Mouse (Mus musculus) lung, postnatal 25 days (tissue): ENCODE results near the gene Arhgap21.

Experiments used
- DNase-seq: peaks from one replicate; pipeline ENCODE4 v3.0.0; 2022; ENCODE audit warnings: low spot score

Gene Arhgap21

GRCm38 (mm10) chr2:20894100-20894690, 74.5 kb downstream of the Arhgap21 start:
- peak; percentile 26 for DNase-seq

GRCm38 (mm10) chr2:20888751-20889150, 79.9 kb downstream of the Arhgap21 start:
- no peak for DNase-seq

GRCm38 (mm10) chr2:20883288-20883687, 85.4 kb downstream of the Arhgap21 start:
- DNase-seq: no peak

GRCm38 (mm10) chr2:20879877-20880605, 88.6 kb downstream of the Arhgap21 start:
- no peak for DNase-seq

- no peak for DNase-seq
Observed at GRCm38 (mm10) chr2:20874621-20875020, 94.1 kb downstream of the Arhgap21 start.

- no peak for DNase-seq
Observed at GRCm38 (mm10) chr2:20869212-20869965, 99.3 kb downstream of the Arhgap21 start.

- DNase-seq: no peak
Observed at GRCm38 (mm10) chr2:20868052-20868451, 100.6 kb downstream of the Arhgap21 start.

GRCm38 (mm10) chr2:20865795-20866194, 102.9 kb downstream of the Arhgap21 start:
- no peak for DNase-seq

GRCm38 (mm10) chr2:20864569-20864968, 104.1 kb downstream of the Arhgap21 start:
- no peak for DNase-seq

- no peak for DNase-seq
Observed at GRCm38 (mm10) chr2:20860756-20861155, 107.9 kb downstream of the Arhgap21 start.

- no peak for DNase-seq
Observed at GRCm38 (mm10) chr2:20849346-20849745, 119.3 kb downstream of the Arhgap21 start.

GRCm38 (mm10) chr2:20831608-20832406, 136.9 kb downstream of the Arhgap21 start:
- no peak for DNase-seq

GRCm38 (mm10) chr2:20830882-20831281, 137.8 kb downstream of the Arhgap21 start:
- DNase-seq: no peak

- no peak for DNase-seq
Observed at GRCm38 (mm10) chr2:20826258-20826657, 142.4 kb downstream of the Arhgap21 start.

- no peak for DNase-seq
Observed at GRCm38 (mm10) chr2:20818226-20818625, 150.5 kb downstream of the Arhgap21 start.

- no peak for DNase-seq
Observed at GRCm38 (mm10) chr2:20813986-20814385, 154.7 kb downstream of the Arhgap21 start.

- peak; percentile 5 for DNase-seq
Observed at GRCm38 (mm10) chr2:20811506-20811905, 157.2 kb downstream of the Arhgap21 start.

GRCm38 (mm10) chr2:20801236-20801890, 167.3 kb downstream of the Arhgap21 start:
- DNase-seq: no peak
